Mouse (Mus musculus): ENCODE data around the gene Prl2c5. TPM values are rescaled to one million over a fixed set of nuclear protein-coding genes. Genes with fewer than 3 reads are reported as not detected.
"Not testable (repeated sequence)": the region's sequence is repeated elsewhere in the genome, so short reads cannot be mapped to it uniquely, and the experiment has no call there.

Gene Prl2c5
- 0.58 TPM in 1 of 2 replicates, not detected in the other for total RNA-seq (2012; rRNA removed)

- H3K9me3 ChIP-seq (ENCODE audit: control insufficient read depth, insufficient read depth, low read depth, low read length); H3K27ac ChIP-seq (ENCODE audit: insufficient read depth, low read depth, low read length, poor library complexity, severe bottlenecking); H3K9ac ChIP-seq (ENCODE audit: insufficient read depth, low read depth, low read length, poor library complexity, severe bottlenecking); H3K4me3 ChIP-seq (ENCODE audit: insufficient read depth in 1 of 2, low read depth in 1 of 2, low read length in 2 of 2, poor library complexity in 1 of 2, severe bottlenecking in 1 of 2); in situ Hi-C loops (cut with MboI; ENCODE audit: low sequenced_read_pairs in 2 of 2, unreplicated experiment in 2 of 2); H3K36me3 ChIP-seq (ENCODE audit: control insufficient read depth, insufficient read depth, low read length, poor library complexity, severe bottlenecking); H3K4me1 ChIP-seq (ENCODE audit: control insufficient read depth in 2 of 2, insufficient read depth in 2 of 2, low read length in 2 of 2, poor library complexity in 1 of 2); DNase-seq (ENCODE audit: low read depth, low spot score): not testable (repeated sequence)
These were observed at the start of gene Prl2c5 for GRCm38 (mm10) chr13:13182415-13182814. TSS of gene Prl2c5 (plus strand) at chr13:13182715.

- in situ Hi-C loops (cut with MboI; ENCODE audit: low sequenced_read_pairs in 2 of 2, unreplicated experiment in 2 of 2); H3K9me3 ChIP-seq (ENCODE audit: control insufficient read depth, insufficient read depth, low read depth, low read length); H3K4me1 ChIP-seq (ENCODE audit: control insufficient read depth in 2 of 2, insufficient read depth in 2 of 2, low read length in 2 of 2, poor library complexity in 1 of 2); H3K36me3 ChIP-seq (ENCODE audit: control insufficient read depth, insufficient read depth, low read length, poor library complexity, severe bottlenecking); H3K27ac ChIP-seq (ENCODE audit: insufficient read depth, low read depth, low read length, poor library complexity, severe bottlenecking); DNase-seq (ENCODE audit: low read depth, low spot score); H3K9ac ChIP-seq (ENCODE audit: insufficient read depth, low read depth, low read length, poor library complexity, severe bottlenecking); H3K4me3 ChIP-seq (ENCODE audit: insufficient read depth in 1 of 2, low read depth in 1 of 2, low read length in 2 of 2, poor library complexity in 1 of 2, severe bottlenecking in 1 of 2): not testable (repeated sequence)
These were observed 19.6 kb upstream of the Prl2c5 start for GRCm38 (mm10) chr13:13162777-13163485.

DNA sequence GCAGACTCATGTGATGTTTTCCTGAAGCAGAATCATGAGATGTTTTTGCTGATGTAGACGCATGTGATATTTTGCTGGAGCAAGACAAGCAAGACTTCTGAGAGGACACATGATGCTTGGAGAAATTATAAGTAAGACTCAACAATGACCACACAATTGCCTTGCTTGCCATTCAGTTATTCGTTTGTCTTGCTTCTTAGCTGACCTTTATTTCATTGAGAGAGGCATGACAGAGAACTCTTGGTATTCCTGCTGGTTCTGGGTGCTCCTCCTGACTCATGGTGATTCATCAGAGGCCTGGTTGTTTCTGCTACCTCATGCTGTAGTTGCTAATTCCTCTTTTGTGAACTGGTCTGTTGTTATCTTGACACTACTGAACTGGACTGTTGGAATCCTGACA, 13.9 kb upstream of the Prl2c5 start:
- DNase-seq (ENCODE audit: low read depth, low spot score); in situ Hi-C loops (cut with MboI; ENCODE audit: low sequenced_read_pairs in 2 of 2, unreplicated experiment in 2 of 2); H3K27ac ChIP-seq (ENCODE audit: insufficient read depth, low read depth, low read length, poor library complexity, severe bottlenecking): not testable (repeated sequence)

DNA sequence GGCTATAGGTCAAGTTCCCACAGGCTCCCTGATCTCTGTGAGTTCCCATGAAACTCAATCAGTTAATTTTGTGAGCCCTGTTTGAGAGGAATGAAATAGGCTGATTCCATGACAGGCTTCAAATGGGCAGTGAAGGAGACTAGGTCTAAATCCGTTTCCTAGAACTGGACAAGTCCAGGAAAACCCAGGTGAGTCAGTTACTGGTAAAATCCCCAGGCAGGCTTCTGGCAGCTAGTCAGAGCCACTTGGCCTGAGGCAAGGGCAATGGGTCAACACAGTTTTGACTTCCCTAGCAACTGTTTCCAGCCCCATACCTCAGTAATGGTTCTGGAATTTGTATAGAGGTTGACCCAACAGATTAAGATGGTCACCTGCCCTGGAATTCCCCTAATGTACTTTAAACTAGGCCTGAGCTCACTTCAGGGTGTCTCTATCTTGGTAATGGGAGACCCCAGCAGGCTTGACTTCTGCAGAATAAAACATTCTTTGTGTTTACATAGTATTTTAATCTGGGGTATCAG, 8.8 kb upstream of the Prl2c5 start:
- H3K9ac ChIP-seq (ENCODE audit: insufficient read depth, low read depth, low read length, poor library complexity, severe bottlenecking); DNase-seq (ENCODE audit: low read depth, low spot score); in situ Hi-C loops (cut with MboI; ENCODE audit: low sequenced_read_pairs in 2 of 2, unreplicated experiment in 2 of 2); H3K36me3 ChIP-seq (ENCODE audit: control insufficient read depth, insufficient read depth, low read length, poor library complexity, severe bottlenecking); H3K4me1 ChIP-seq (ENCODE audit: control insufficient read depth in 2 of 2, insufficient read depth in 2 of 2, low read length in 2 of 2, poor library complexity in 1 of 2); H3K9me3 ChIP-seq (ENCODE audit: control insufficient read depth, insufficient read depth, low read depth, low read length); H3K27ac ChIP-seq (ENCODE audit: insufficient read depth, low read depth, low read length, poor library complexity, severe bottlenecking); H3K4me3 ChIP-seq (ENCODE audit: insufficient read depth in 1 of 2, low read depth in 1 of 2, low read length in 2 of 2, poor library complexity in 1 of 2, severe bottlenecking in 1 of 2): not testable (repeated sequence)

More for the DNA sequence above, 13.9 kb upstream of the Prl2c5 start:
- not testable (repeated sequence) for H3K4me3 ChIP-seq (ENCODE audit: insufficient read depth in 1 of 2, low read depth in 1 of 2, low read length in 2 of 2, poor library complexity in 1 of 2, severe bottlenecking in 1 of 2); H3K4me1 ChIP-seq (ENCODE audit: control insufficient read depth in 2 of 2, insufficient read depth in 2 of 2, low read length in 2 of 2, poor library complexity in 1 of 2); H3K9ac ChIP-seq (ENCODE audit: insufficient read depth, low read depth, low read length, poor library complexity, severe bottlenecking); H3K36me3 ChIP-seq (ENCODE audit: control insufficient read depth, insufficient read depth, low read length, poor library complexity, severe bottlenecking); H3K9me3 ChIP-seq (ENCODE audit: control insufficient read depth, insufficient read depth, low read depth, low read length)

GRCm38 (mm10) chr13:13175736-13176135, 6.8 kb upstream of the Prl2c5 start:
- H3K27ac ChIP-seq (ENCODE audit: insufficient read depth, low read depth, low read length, poor library complexity, severe bottlenecking); H3K36me3 ChIP-seq (ENCODE audit: control insufficient read depth, insufficient read depth, low read length, poor library complexity, severe bottlenecking); H3K4me3 ChIP-seq (ENCODE audit: insufficient read depth in 1 of 2, low read depth in 1 of 2, low read length in 2 of 2, poor library complexity in 1 of 2, severe bottlenecking in 1 of 2); DNase-seq (ENCODE audit: low read depth, low spot score); H3K9ac ChIP-seq (ENCODE audit: insufficient read depth, low read depth, low read length, poor library complexity, severe bottlenecking); H3K4me1 ChIP-seq (ENCODE audit: control insufficient read depth in 2 of 2, insufficient read depth in 2 of 2, low read length in 2 of 2, poor library complexity in 1 of 2); H3K9me3 ChIP-seq (ENCODE audit: control insufficient read depth, insufficient read depth, low read depth, low read length); in situ Hi-C loops (cut with MboI; ENCODE audit: low sequenced_read_pairs in 2 of 2, unreplicated experiment in 2 of 2): not testable (repeated sequence)

GRCm38 (mm10) chr13:13211168-13211567, 28.7 kb downstream of the Prl2c5 start:
- DNase-seq (ENCODE audit: low read depth, low spot score); H3K36me3 ChIP-seq (ENCODE audit: control insufficient read depth, insufficient read depth, low read length, poor library complexity, severe bottlenecking); H3K27ac ChIP-seq (ENCODE audit: insufficient read depth, low read depth, low read length, poor library complexity, severe bottlenecking); H3K4me1 ChIP-seq (ENCODE audit: control insufficient read depth in 2 of 2, insufficient read depth in 2 of 2, low read length in 2 of 2, poor library complexity in 1 of 2); H3K4me3 ChIP-seq (ENCODE audit: insufficient read depth in 1 of 2, low read depth in 1 of 2, low read length in 2 of 2, poor library complexity in 1 of 2, severe bottlenecking in 1 of 2); H3K9ac ChIP-seq (ENCODE audit: insufficient read depth, low read depth, low read length, poor library complexity, severe bottlenecking); in situ Hi-C loops (cut with MboI; ENCODE audit: low sequenced_read_pairs in 2 of 2, unreplicated experiment in 2 of 2); H3K9me3 ChIP-seq (ENCODE audit: control insufficient read depth, insufficient read depth, low read depth, low read length): not testable (repeated sequence)

GRCm38 (mm10) chr13:13216363-13216762, 33.8 kb downstream of the Prl2c5 start:
- H3K9me3 ChIP-seq (ENCODE audit: control insufficient read depth, insufficient read depth, low read depth, low read length); DNase-seq (ENCODE audit: low read depth, low spot score); H3K4me3 ChIP-seq (ENCODE audit: insufficient read depth in 1 of 2, low read depth in 1 of 2, low read length in 2 of 2, poor library complexity in 1 of 2, severe bottlenecking in 1 of 2); H3K27ac ChIP-seq (ENCODE audit: insufficient read depth, low read depth, low read length, poor library complexity, severe bottlenecking); H3K9ac ChIP-seq (ENCODE audit: insufficient read depth, low read depth, low read length, poor library complexity, severe bottlenecking); in situ Hi-C loops (cut with MboI; ENCODE audit: low sequenced_read_pairs in 2 of 2, unreplicated experiment in 2 of 2); H3K36me3 ChIP-seq (ENCODE audit: control insufficient read depth, insufficient read depth, low read length, poor library complexity, severe bottlenecking); H3K4me1 ChIP-seq (ENCODE audit: control insufficient read depth in 2 of 2, insufficient read depth in 2 of 2, low read length in 2 of 2, poor library complexity in 1 of 2): not testable (repeated sequence)

DNA sequence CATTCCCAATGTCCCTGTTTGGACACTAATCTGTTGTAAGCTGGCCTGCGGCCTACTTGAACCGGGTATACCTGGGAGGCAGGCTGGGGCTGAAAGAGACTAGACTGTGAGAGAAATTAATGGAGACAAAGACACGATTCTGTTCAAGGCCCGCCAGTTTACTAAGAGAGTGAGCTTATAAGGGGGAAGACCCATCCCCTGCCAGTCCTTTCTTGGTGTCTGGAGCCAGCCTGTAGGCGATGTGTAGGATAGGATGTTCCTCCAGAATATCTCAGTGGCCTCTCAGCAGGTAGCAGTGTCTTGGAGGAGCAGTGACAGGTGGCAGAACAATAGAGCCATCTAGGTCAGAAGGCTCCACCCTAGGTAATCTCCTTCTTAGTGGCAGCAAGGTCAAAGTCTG, 37.7 kb downstream of the Prl2c5 start:
- DNase-seq (ENCODE audit: low read depth, low spot score): peak; percentile 16
- in situ Hi-C loops (cut with MboI; ENCODE audit: low sequenced_read_pairs in 2 of 2, unreplicated experiment in 2 of 2); H3K9ac ChIP-seq (ENCODE audit: insufficient read depth, low read depth, low read length, poor library complexity, severe bottlenecking); H3K36me3 ChIP-seq (ENCODE audit: control insufficient read depth, insufficient read depth, low read length, poor library complexity, severe bottlenecking); H3K4me3 ChIP-seq (ENCODE audit: insufficient read depth in 1 of 2, low read depth in 1 of 2, low read length in 2 of 2, poor library complexity in 1 of 2, severe bottlenecking in 1 of 2); H3K4me1 ChIP-seq (ENCODE audit: control insufficient read depth in 2 of 2, insufficient read depth in 2 of 2, low read length in 2 of 2, poor library complexity in 1 of 2); H3K27ac ChIP-seq (ENCODE audit: insufficient read depth, low read depth, low read length, poor library complexity, severe bottlenecking); H3K9me3 ChIP-seq (ENCODE audit: control insufficient read depth, insufficient read depth, low read depth, low read length): not testable (repeated sequence)

Data from ES-E14 (cell line).